Mouse (Mus musculus): ENCODE results near the gene Eaf1.

DNA sequence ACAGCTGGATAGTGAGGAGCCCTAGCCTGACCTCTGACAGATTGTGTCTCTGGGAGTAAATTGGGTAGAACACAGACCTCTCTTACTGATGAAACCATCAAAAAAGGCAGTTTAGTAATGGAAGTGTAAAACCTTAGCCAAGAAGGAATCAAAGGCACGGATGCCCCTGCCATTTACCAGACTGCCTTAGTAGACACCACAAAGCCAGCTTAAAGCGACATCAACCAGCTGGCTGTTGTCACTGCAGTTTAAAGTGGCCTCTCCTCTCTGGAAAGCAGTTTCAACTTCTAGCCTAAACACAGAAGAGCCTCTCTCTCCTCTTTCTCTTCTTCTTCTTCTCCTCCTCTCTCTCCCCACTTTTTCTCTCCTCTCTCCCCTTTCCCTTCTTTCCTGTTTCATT lies 27.1 kb downstream of the Eaf1 start:
- no peak for TF ChIP-seq HCFC1 (IDR thresholded peaks at IDR 0.05; ENCODE audit: borderline replicate concordance, insufficient read depth, low read length)
- TF ChIP-seq CHD2 (IDR thresholded peaks at IDR 0.05; ENCODE audit: low read depth, low read length): no peak
- TF ChIP-seq ZC3H11A (IDR thresholded peaks at IDR 0.05; ENCODE audit: borderline replicate concordance, low read depth, low read length): no peak
